Mouse (Mus musculus) midbrain, embryonic 16.5 days (tissue): ENCODE measurements around the gene Olfml1. TPM values are rescaled to one million over a fixed set of nuclear protein-coding genes. Genes with fewer than 3 reads are reported as not detected.

Experiments used
- ATAC-seq: fragments of 200-750 bp; cut with Nextera tagmentation; 2 replicates; pipeline ENCODE4 v1.8.0; 2017; ENCODE audit warnings: moderate TSS enrichment
- H3K27ac ChIP-seq: fragments of 300-500 bp; sonication (generic); 2 replicates; pipeline ENCODE4 v1.5.1; 2014; ENCODE audit warnings: mild to moderate bottlenecking, low read length, mixed read lengths
- H3K27me3 ChIP-seq: fragments of 300-500 bp; sonication (generic); 2 replicates; pipeline ENCODE4 v1.6.1; 2014; ENCODE audit warnings: low read depth, low read length, mixed read lengths; ENCODE audit not compliant: control insufficient read depth, insufficient read depth
- H3K36me3 ChIP-seq: fragments of 300-500 bp; sonication (generic); 2 replicates; pipeline ENCODE4 v1.6.1; 2014; ENCODE audit warnings: mild to moderate bottlenecking, low read length, moderate library complexity, mixed read lengths; ENCODE audit not compliant: control insufficient read depth, insufficient read depth
- H3K4me1 ChIP-seq: fragments of 300-500 bp; sonication (generic); 2 replicates; pipeline ENCODE4 v1.6.1; 2014; ENCODE audit warnings: mild to moderate bottlenecking, low read length, mixed read lengths; ENCODE audit not compliant: control insufficient read depth, insufficient read depth
- H3K4me2 ChIP-seq: fragments of 300-500 bp; sonication (generic); 2 replicates; pipeline ENCODE4 v1.6.1; 2014; ENCODE audit warnings: mild to moderate bottlenecking, low read length, mixed read lengths
- H3K4me3 ChIP-seq: fragments of 300-500 bp; sonication (generic); 2 replicates; pipeline ENCODE4 v1.5.1; 2014; ENCODE audit warnings: low read depth, mild to moderate bottlenecking, low read length, moderate library complexity, mixed read lengths
- H3K9ac ChIP-seq: fragments of 300-500 bp; sonication (generic); 2 replicates; pipeline ENCODE4 v1.6.1; 2014; ENCODE audit warnings: low read depth, low read length, mixed read lengths
- H3K9me3 ChIP-seq: fragments of 300-500 bp; sonication (generic); replicated peaks from 2 replicates; pipeline ENCODE4 v1.6.1; 2014; ENCODE audit warnings: mild to moderate bottlenecking, low read length, mixed read lengths; ENCODE audit not compliant: control insufficient read depth, poor library complexity, severe bottlenecking
- WGBS: fragments of 180-500 bp; shearing (Covaris S2); extraction: QIAGEN DNeasy Blood & Tissue Kit; methylation state at CpG from one replicate; pipeline ENCODE4 v1.1.7; 2014; 5-methylcytosine and 5-hydroxymethylcytosine counted together
- polyA plus RNA-seq: library from polyadenylated mRNA; unstranded; fragments of >200 nt; fragmentation: Nextera tagmentation; extraction: Ambion mirVana; gene quantifications from 2 replicates; pipeline ENCODE4 v1.2.1, GENCODE M21; 2015

Gene Olfml1
- polyA plus RNA-seq, 1 experiment from 2014 or later, result 3.3 TPM

DNA sequence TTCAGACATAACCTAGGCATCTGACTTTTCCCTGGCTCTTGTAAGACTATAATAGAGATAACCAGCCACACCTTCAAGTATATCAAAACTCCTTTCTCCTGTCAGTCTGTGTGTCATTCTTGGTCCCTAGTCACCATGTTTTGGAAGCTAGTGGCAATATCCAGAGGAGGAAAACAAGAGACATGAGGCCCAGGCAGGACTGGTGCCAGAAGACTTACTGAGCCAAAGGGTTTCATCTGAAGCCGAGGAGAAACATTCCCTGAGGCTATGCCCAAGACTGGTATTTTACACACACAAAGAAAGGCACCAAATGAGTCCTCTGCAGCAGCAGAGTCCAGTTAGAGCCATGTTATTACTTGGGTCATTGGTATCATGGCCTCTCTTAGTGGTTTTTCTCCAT lies 22.2 kb upstream of the Olfml1 start:
- Histone ChIP-seq H3K9ac (no peak overlapping the region), H3K36me3 (no peaks in the 10 kb centered on the region), H3K27ac (no peak overlapping the region), H3K4me2 (no peak overlapping the region), H3K9me3 (no peaks in the 10 kb centered on the region), H3K27me3 (no peaks in the 10 kb centered on the region), H3K4me3 (no peak overlapping the region), H3K4me1 (no peaks in the 10 kb centered on the region)
- WGBS, result 71% methylated on average over 1 of the region's 1 CpGs
- no peak for ATAC-seq

DNA sequence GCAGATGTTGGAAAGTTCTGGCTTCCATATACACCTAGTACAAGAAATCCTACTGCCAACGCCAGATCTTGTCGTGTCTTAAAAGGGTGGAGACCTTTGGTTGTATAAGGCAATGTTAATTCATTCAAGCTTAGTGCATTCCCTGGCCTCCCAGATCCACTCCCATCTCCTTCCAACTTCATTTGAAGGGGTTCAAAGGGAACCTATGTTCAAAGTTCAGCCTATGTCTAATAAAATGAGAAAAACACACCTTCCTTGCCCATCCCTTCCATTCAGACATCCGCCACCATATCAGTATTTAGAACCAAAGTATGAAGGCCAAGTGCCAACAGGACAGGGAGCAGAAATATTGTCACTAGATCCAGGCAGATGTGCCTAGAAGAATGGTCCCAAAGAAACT lies 19.4 kb upstream of the Olfml1 start:
- Histone ChIP-seq H3K9ac (no peak overlapping the region), H3K4me1 (no peaks in the 10 kb centered on the region), H3K9me3 (no peaks in the 10 kb centered on the region), H3K4me2 (no peak overlapping the region), H3K27me3 (no peaks in the 10 kb centered on the region), H3K4me3 (no peak overlapping the region), H3K36me3 (no peaks in the 10 kb centered on the region), H3K27ac (no peak overlapping the region)
- ATAC-seq, result no peak
- 95% methylated on average over 3 of the region's 3 CpGs for WGBS

DNA sequence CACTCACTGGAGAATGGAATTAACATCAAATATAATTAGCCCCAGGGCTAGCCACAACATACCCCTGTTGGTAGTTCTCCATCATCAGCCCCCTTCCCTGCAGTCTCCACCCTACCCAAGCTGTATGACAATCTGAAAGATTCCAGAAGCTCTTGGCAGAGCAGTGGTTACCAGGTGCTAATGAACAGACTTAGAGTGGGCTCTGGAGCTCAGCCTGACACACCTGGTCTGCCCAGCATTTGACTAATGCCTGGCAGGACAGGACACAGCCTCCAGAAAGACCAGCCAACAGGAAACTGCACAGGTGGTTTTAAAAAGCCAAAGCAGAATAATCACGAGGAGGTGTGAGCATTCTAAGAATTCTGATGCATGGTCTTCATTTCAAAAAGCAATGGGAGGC lies 13.8 kb upstream of the Olfml1 start:
- Histone ChIP-seq H3K27me3 (no peaks in the 10 kb centered on the region), H3K4me2 (no peak overlapping the region), H3K27ac (no peak overlapping the region), H3K9ac (no peak overlapping the region), H3K36me3 (no peaks in the 10 kb centered on the region), H3K4me1 (no peaks in the 10 kb centered on the region), H3K4me3 (no peak overlapping the region), H3K9me3 (0 out of 2 replicates have a peak, but pooled peaks cover 2% of the 10 kb centered on the region)
- 85% methylated on average over 1 of the region's 1 CpGs for WGBS
- no peak for ATAC-seq

- Histone ChIP-seq H3K9ac (no peak overlapping the region), H3K36me3 (no peaks in the 10 kb centered on the region), H3K9me3 (0 out of 2 replicates have a peak, but pooled peaks cover 2% of the 10 kb centered on the region), H3K27ac (no peak overlapping the region), H3K4me3 (no peak overlapping the region), H3K4me2 (no peak overlapping the region), H3K4me1 (no peaks in the 10 kb centered on the region), H3K27me3 (no peaks in the 10 kb centered on the region)
- ATAC-seq, result no peak
- WGBS, result 80% methylated on average over 3 of the region's 3 CpGs
These were observed 11.3 kb upstream of the Olfml1 start for GRCm38 (mm10) chr7:107555906-107556305.

DNA sequence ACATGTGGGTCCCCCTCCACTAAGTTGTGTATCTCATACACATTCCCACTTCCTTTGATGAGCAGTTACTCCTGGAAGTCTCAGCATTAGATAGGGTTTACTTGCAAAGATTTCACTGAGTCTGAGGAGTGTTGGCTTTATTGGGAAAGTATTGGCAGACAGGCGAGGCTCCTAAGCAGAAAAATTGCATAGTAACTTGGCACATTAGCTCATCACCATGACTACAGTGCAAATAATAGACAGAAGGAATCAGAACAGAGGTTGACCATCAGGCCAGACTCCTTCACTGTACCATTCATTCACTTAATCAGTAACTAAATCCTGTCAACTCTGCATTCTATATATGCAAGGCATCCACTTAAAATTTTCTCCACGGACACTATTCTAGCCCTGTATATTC lies 6.6 kb upstream of the Olfml1 start:
- WGBS, result 74% methylated on average over 2 of the region's 2 CpGs
- Histone ChIP-seq H3K9me3 (0 out of 2 replicates have a peak, but pooled peaks cover 2% of the 10 kb centered on the region), H3K4me3 (no peak overlapping the region), H3K27ac (no peak overlapping the region), H3K4me2 (no peak overlapping the region), H3K4me1 (no peaks in the 10 kb centered on the region), H3K9ac (no peak overlapping the region), H3K36me3 (no peaks in the 10 kb centered on the region), H3K27me3 (no peaks in the 10 kb centered on the region)
- ATAC-seq, result no peak

DNA sequence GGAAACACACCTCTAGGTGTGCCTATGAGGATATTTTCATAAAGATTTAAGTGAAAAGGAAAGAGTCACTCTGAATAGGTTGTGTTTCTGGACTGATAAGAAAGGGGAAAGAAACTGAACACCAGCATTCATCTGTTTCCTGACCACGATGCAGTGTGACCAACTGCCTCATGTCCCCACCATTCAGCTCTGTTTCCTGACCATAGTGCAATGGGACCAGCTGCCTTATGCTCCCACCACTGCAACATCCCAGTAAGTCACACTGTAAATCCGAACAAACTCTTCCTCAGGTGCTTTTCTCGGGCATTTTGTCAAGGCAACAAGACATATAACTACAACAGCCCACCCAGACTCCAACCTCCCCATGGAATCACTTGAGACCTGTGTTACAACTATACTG lies 5.7 kb upstream of the Olfml1 start:
- Histone ChIP-seq H3K4me2 (no peak overlapping the region), H3K4me3 (no peak overlapping the region), H3K9me3 (0 out of 2 replicates have a peak, but pooled peaks cover 2% of the 10 kb centered on the region), H3K27me3 (no peaks in the 10 kb centered on the region), H3K9ac (no peak overlapping the region), H3K27ac (no peak overlapping the region), H3K4me1 (no peaks in the 10 kb centered on the region), H3K36me3 (no peaks in the 10 kb centered on the region)
- ATAC-seq, result no peak
- 81% methylated on average over 3 of the region's 3 CpGs for WGBS

GRCm38 (mm10) chr7:107563727-107564126 lies 3.5 kb upstream of the Olfml1 start:
- WGBS, result 60% methylated on average over 2 of the region's 2 CpGs
- Histone ChIP-seq H3K27me3 (no peaks in the 10 kb centered on the region), H3K9me3 (no peaks in the 10 kb centered on the region), H3K36me3 (no peaks in the 10 kb centered on the region), H3K4me2 (no peak overlapping the region), H3K4me3 (no peak overlapping the region), H3K27ac (no peak overlapping the region), H3K4me1 (no peaks in the 10 kb centered on the region), H3K9ac (no peak overlapping the region)
- ATAC-seq, result no peak

DNA sequence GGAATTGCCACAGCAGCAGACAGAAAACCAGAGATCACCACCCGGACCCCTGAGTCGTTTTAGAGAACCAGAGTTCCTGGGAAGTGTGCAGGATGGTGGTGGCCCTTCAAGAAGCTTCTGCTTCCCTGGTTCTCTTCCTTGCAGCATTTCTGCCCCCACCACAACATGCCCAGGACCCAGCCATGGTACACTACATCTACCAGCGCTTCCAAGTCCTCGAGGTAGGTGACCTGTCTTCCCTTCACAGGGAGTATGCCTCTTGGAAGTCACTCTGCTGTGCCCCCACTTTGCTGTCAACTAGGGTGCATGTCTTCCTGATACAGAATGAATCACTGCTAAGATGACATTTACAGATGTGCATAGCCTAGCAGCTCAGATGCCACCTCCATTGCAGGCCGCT lies 428 bp downstream of the Olfml1 start:
- no peak overlapping the region for H3K27ac ChIP-seq

GRCm38 (mm10) chr7:107568971-107569370 lies 1.7 kb downstream of the Olfml1 start:
- no peak for ATAC-seq

More for the DNA sequence above, 428 bp downstream of the Olfml1 start:
- ATAC-seq, result no peak
- Histone ChIP-seq H3K9me3 (no peaks in the 10 kb centered on the region), H3K4me2 (no peak overlapping the region), H3K36me3 (no peaks in the 10 kb centered on the region), H3K4me3 (no peak overlapping the region), H3K9ac (no peak overlapping the region), H3K4me1 (no peaks in the 10 kb centered on the region), H3K27me3 (no peaks in the 10 kb centered on the region)
- 76% methylated on average over 5 of the region's 5 CpGs for WGBS

More at GRCm38 (mm10) chr7:107568971-107569370, 1.7 kb downstream of the Olfml1 start:
- WGBS, result 81% methylated on average over 4 of the region's 4 CpGs
- Histone ChIP-seq H3K27ac (no peak overlapping the region), H3K36me3 (no peaks in the 10 kb centered on the region), H3K4me2 (no peak overlapping the region), H3K9ac (no peak overlapping the region), H3K4me1 (no peaks in the 10 kb centered on the region), H3K4me3 (no peak overlapping the region), H3K9me3 (no peaks in the 10 kb centered on the region), H3K27me3 (no peaks in the 10 kb centered on the region)
